Mouse (Mus musculus): ENCODE results near the gene Bcas1. TPM values are rescaled to one million over a fixed set of nuclear protein-coding genes. Genes with fewer than 3 reads are reported as not detected.

Bcas1 gene
- polyA plus RNA-seq, 1 experiment from 2014 or later = 33.0 TPM

DNA sequence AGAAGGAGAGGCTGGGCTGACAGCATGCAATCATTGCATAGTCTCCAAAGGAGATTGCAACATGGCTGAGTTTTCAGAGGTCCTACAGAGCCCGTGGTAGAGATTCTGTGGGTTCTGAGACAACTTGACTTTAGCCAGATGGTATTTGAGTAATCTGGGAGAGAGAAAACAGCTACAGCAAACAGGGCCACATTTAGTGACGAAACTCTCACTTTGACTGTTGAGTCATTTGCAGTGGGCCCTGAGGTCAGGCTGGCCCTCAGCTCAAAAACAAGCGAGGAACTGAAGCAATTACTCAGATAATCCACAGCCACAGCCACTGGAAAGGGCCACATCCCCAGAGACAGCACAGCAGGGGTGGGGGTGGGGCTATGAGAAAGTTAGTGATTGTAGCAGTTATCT lies 105.6 kb downstream of the Bcas1 start:
- DNase-seq (ENCODE audit: low spot score) (no peak), ATAC-seq (ENCODE audit: low FRiP score, low TSS enrichment) (no peak)
- H3K9me3 ChIP-seq (ENCODE audit: control insufficient read depth, low read length) = no peaks in the 10 kb centered on the region
- H3K27me3 ChIP-seq (ENCODE audit: control insufficient read depth, insufficient read depth, low read length) = no peaks in the 10 kb centered on the region
- H3K9ac ChIP-seq (ENCODE audit: low read length) = no peak overlapping the region
- peaks cover 3% of the 10 kb centered on the region for H3K4me1 ChIP-seq (replicated peaks; ENCODE audit: control insufficient read depth, insufficient read depth)
- no peaks in the 10 kb centered on the region for H3K36me3 ChIP-seq (ENCODE audit: control insufficient read depth, insufficient read depth, low read length)
- WGBS = 37% methylated on average over 3 of the region's 3 CpGs
- no peak for TF ChIP-seq EP300 (optimal IDR thresholded peaks at IDR 0.05)
- TF ChIP-seq CTCF (IDR thresholded peaks at IDR 0.05; ENCODE audit: low read depth) = no peak
- H3K4me2 ChIP-seq (replicated peaks; ENCODE audit: low read depth) = no peak overlapping the region
- H3K27ac ChIP-seq (replicated peaks) = peak overlapping the region; percentile 20
- H3K4me3 ChIP-seq (ENCODE audit: low read depth, low read length) = no peak overlapping the region

DNA sequence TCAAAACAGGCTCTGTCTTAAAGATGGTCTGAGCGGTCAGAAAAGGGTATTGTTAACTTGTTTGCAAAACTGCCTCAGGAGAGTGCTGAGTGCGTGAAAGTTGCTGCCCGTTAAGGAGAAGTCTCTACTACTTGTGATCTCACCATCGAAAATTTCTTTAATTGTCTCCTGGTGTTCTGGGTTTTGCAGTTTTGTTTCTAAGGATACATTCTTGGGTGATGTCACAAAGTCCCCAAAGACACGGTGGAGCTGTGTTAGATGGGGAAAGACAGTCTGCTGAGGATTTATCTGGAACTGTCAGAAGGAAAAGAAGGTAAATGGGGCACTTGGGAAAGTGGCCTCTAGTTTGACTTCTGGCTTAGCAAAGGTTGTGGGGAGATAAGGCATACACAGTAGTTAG lies 106.1 kb downstream of the Bcas1 start:
- Histone ChIP-seq H3K9me3 (ENCODE audit: control insufficient read depth, low read length) (no peaks in the 10 kb centered on the region), H3K4me2 (replicated peaks; ENCODE audit: low read depth) (no peak overlapping the region), H3K4me1 (replicated peaks; ENCODE audit: control insufficient read depth, insufficient read depth) (peaks cover 3% of the 10 kb centered on the region), H3K9ac (ENCODE audit: low read length) (no peak overlapping the region), H3K36me3 (ENCODE audit: control insufficient read depth, insufficient read depth, low read length) (no peaks in the 10 kb centered on the region), H3K27ac (replicated peaks) (peak overlapping the region; percentile 20; the same call in 1 of the 2 replicates), H3K27me3 (ENCODE audit: control insufficient read depth, insufficient read depth, low read length) (no peaks in the 10 kb centered on the region), H3K4me3 (ENCODE audit: low read depth, low read length) (no peak overlapping the region)
- TF ChIP-seq EP300 (optimal IDR thresholded peaks at IDR 0.05) (no peak), CTCF (IDR thresholded peaks at IDR 0.05; ENCODE audit: low read depth) (no peak)
- ATAC-seq (ENCODE audit: low FRiP score, low TSS enrichment) = no peak
- DNase-seq (ENCODE audit: low spot score) = no peak
- WGBS = 46% methylated on average over 5 of the region's 5 CpGs

DNA sequence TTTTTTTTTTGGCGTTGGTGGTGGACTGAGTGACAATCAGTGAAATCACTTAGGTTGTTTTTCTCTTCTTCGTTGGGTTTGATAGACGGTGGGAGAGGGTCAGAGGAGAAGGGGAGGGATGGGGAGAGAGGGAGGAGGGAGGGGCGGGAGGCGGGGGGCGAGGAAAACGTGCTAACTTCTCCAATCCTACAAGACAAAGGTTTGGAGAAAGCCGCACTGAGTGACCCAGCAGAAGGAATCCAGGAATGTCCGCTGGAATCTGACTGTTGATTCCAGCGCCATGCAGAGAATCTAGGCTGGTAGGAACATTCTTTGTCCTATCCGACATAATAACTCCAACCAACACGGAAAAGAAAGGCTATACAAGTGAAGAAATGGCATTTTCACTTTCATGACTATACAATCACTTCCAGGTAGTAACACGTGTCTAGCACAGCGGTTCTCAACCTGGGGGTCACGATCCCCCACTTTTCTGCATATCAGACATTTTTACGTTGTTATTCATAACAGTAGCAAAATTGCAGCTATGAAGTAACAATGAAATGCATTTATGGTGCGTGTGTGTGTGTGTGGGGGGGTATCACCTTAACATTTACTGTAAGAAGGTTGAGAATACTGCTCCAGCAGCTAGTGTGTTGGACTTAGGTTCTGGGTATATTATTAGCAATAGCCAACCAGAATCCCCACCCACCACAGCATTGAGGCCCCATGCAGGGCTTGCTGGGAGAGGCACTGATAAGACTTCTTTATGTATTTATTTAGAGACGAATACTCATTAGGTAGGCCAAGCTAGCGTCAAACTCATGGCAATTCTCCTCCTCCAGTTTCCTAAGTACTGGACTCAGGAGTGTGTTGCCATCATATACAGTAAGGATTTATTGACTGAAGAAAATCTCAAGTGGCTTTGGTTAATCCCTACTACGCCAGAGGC lies 107.8 kb downstream of the Bcas1 start:
- peak; percentile 78 for ATAC-seq (ENCODE audit: low FRiP score, low TSS enrichment)
- WGBS = 12% methylated on average over 20 of the region's 20 CpGs
- H3K27me3 ChIP-seq (ENCODE audit: control insufficient read depth, insufficient read depth, low read length) = no peaks in the 10 kb centered on the region
- TF ChIP-seq CTCF (IDR thresholded peaks at IDR 0.05; ENCODE audit: low read depth) (no peak), EP300 (optimal IDR thresholded peaks at IDR 0.05) (no peak)
- H3K4me2 ChIP-seq (replicated peaks; ENCODE audit: low read depth) = peak overlapping the region; percentile 67
- peak; percentile 75 for DNase-seq (ENCODE audit: low spot score)
- peak overlapping the region; percentile 64 for H3K9ac ChIP-seq (ENCODE audit: low read length)
- H3K4me1 ChIP-seq (replicated peaks; ENCODE audit: control insufficient read depth, insufficient read depth) = peaks cover 3% of the 10 kb centered on the region
- H3K27ac ChIP-seq (replicated peaks) = peak overlapping the region; percentile 86
- H3K36me3 ChIP-seq (ENCODE audit: control insufficient read depth, insufficient read depth, low read length) = no peaks in the 10 kb centered on the region
- no peaks in the 10 kb centered on the region for H3K9me3 ChIP-seq (ENCODE audit: control insufficient read depth, low read length)
- peak overlapping the region; percentile 41 for H3K4me3 ChIP-seq (ENCODE audit: low read depth, low read length)

DNA sequence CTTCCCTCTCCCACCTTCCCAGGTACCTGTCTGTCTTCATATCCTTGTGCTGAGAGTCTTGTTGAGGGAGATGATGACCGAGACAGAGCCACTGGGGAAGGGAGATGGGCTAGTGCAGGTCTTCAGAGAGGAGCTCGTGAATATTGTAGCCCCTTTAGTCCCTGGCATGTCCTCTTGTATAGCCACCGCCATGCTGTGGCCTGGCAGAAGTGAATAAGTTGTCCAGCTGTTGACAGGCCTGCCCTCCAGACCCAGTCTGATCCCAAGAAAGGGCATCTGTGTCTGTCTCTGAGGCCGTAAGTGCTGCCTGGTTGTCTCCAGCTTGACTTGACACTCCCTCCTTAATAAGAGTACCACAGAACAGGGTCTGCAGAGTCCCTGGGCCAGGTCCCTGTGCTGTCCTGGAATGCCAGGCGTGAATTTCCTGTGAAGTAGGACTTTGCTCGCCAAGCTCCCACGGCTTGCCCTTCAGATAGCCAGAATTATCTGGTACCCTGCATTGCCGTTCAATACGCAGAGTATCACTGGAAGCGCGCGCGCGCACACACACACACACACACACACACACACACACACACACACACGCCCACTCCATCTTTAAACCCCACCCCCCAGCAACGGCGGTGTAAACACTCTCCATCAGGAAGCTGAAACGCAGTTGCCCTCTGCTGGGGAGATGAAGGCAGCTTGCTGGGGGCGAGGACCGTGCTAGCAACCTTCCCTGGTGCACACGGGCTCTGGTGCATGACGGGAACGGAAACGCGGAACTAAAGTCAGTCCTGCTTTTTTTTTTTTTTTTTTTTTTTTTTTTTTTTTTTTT lies 108.7 kb downstream of the Bcas1 start:
- ATAC-seq (ENCODE audit: low FRiP score, low TSS enrichment) (peak; percentile 95), DNase-seq (ENCODE audit: low spot score) (peak; percentile 93)
- peaks cover 3% of the 10 kb centered on the region for H3K4me1 ChIP-seq (replicated peaks; ENCODE audit: control insufficient read depth, insufficient read depth)
- H3K9ac ChIP-seq (ENCODE audit: low read length) = no peak overlapping the region
- no peaks in the 10 kb centered on the region for H3K9me3 ChIP-seq (ENCODE audit: control insufficient read depth, low read length)
- H3K27ac ChIP-seq (replicated peaks) = peak overlapping the region; percentile 67
- H3K4me2 ChIP-seq (replicated peaks; ENCODE audit: low read depth) = peak overlapping the region; percentile 67
- no peaks in the 10 kb centered on the region for H3K36me3 ChIP-seq (ENCODE audit: control insufficient read depth, insufficient read depth, low read length)
- peak overlapping the region; percentile 41 for H3K4me3 ChIP-seq (ENCODE audit: low read depth, low read length)
- TF ChIP-seq CTCF (IDR thresholded peaks at IDR 0.05; ENCODE audit: low read depth) (peak; percentile 94), EP300 (optimal IDR thresholded peaks at IDR 0.05) (no peak)
- 12% methylated on average over 25 of the region's 25 CpGs for whole genome bisulfite sequencing
- no peaks in the 10 kb centered on the region for H3K27me3 ChIP-seq (ENCODE audit: control insufficient read depth, insufficient read depth, low read length)

DNA sequence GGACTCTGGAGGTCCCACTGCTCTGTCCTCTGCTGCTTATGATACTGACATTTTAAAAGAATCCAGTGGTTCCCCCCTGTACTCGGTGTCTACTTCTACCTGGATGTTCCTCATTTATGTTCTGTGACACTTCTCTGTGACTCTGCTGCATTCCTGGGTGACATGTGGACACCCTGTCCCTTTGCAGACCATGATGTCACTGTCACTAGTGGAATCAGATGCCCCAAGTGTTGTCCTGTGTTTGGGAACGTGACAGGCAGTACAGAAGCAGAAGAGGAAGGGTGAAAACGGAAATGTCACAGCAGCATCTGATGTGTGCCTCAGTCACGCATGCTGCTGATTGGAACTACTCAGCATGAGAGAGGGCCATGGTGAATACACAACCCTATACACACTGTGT lies 110.9 kb downstream of the Bcas1 start:
- H3K4me2 ChIP-seq (replicated peaks; ENCODE audit: low read depth) = no peak overlapping the region
- TF ChIP-seq EP300 (optimal IDR thresholded peaks at IDR 0.05) (no peak), CTCF (IDR thresholded peaks at IDR 0.05; ENCODE audit: low read depth) (no peak)
- H3K9me3 ChIP-seq (ENCODE audit: control insufficient read depth, low read length) = no peaks in the 10 kb centered on the region
- 81% methylated on average over 4 of the region's 4 CpGs for WGBS
- peaks cover 3% of the 10 kb centered on the region; the same call in 1 of the 2 replicates for H3K4me1 ChIP-seq (replicated peaks; ENCODE audit: control insufficient read depth, insufficient read depth)
- DNase-seq (ENCODE audit: low spot score) (no peak), ATAC-seq (ENCODE audit: low FRiP score, low TSS enrichment) (no peak)
- no peak overlapping the region for H3K9ac ChIP-seq (ENCODE audit: low read length)
- no peaks in the 10 kb centered on the region for H3K36me3 ChIP-seq (ENCODE audit: control insufficient read depth, insufficient read depth, low read length)
- no peak overlapping the region for H3K27ac ChIP-seq (replicated peaks)
- H3K27me3 ChIP-seq (ENCODE audit: control insufficient read depth, insufficient read depth, low read length) = no peaks in the 10 kb centered on the region
- no peak overlapping the region for H3K4me3 ChIP-seq (ENCODE audit: low read depth, low read length)
